Mouse (Mus musculus) liver, embryonic 14.5 days (tissue): ENCODE results near the gene Adssl1.

Experiments used
- CTCF ChIP-seq: IDR thresholded peaks from 2 replicates; pipeline ENCODE4 v1.5.1; 2016; ENCODE audit warnings: antibody characterized with exemption, low read depth, control low read depth
- EP300 ChIP-seq: IDR thresholded peaks from 2 replicates; pipeline ENCODE4 v1.6.1; 2016; ENCODE audit warnings: antibody characterized with exemption, low read depth

DNA sequence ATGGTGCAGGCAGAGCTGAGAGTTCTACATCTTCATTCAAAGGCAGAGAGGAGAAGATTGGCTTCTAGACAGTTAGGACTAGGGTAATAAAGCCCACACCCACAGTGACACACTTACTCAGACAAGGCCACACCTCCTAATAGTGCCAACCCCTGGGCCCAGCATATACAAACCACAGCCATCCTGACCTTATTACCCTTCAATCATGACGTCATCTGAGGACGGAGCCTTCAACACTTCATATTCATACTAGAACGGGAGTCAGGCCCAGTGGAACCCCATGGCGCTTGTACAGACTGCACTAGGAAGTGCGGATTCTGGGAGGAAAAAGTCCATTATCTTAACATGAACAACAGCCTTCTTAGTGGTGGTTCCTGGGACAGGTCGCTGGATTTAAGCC is 23.3 kb downstream of the Adssl1 start:
- TF ChIP-seq CTCF (no peak), EP300 (no peak)
